Mouse (Mus musculus) E14TG2a.4 (cell line): ENCODE data around the gene Gng13.

Source experiments
- H3K27me3 ChIP-seq: 2 replicates; pipeline ENCODE4 v1.6.1; 2014; ENCODE audit warnings: low read length, control low read depth; ENCODE audit not compliant: insufficient read depth
- H3K36me3 ChIP-seq: 2 replicates; pipeline ENCODE4 v1.6.1; 2014; ENCODE audit warnings: low read length, control low read depth; ENCODE audit not compliant: insufficient read depth
- H3K4me1 ChIP-seq: replicated peaks from 2 replicates; pipeline ENCODE4 v1.6.1; 2014; ENCODE audit warnings: low read depth, low read length, control low read depth
- H3K4me3 ChIP-seq: replicated peaks from 2 replicates; pipeline ENCODE4 v1.5.1; 2014; ENCODE audit warnings: mild to moderate bottlenecking, low read length
- H3K9me3 ChIP-seq: 2 replicates; pipeline ENCODE4 v1.6.1; 2014; ENCODE audit warnings: low read length, control low read depth
- CTCF ChIP-seq: conservative IDR thresholded peaks from 2 replicates; pipeline ENCODE4 v1.5.1; 2014; ENCODE audit warnings: low read length
- NANOG ChIP-seq: IDR thresholded peaks from 2 replicates; pipeline ENCODE4 v1.6.1; 2014; ENCODE audit warnings: borderline replicate concordance, low read length, mixed read lengths
- POU5F1 ChIP-seq: IDR thresholded peaks from 2 replicates; pipeline ENCODE4 v1.6.1; 2014; ENCODE audit warnings: low read length, borderline replicate concordance

The Gng13 gene

GRCm38 (mm10) chr17:25756378-25757242 lies 39.6 kb downstream of the Gng13 start:
- H3K36me3 ChIP-seq, result no peaks in the 10 kb centered on the region
- no peaks in the 10 kb centered on the region for H3K9me3 ChIP-seq
- peaks cover 93% of the 10 kb centered on the region for H3K4me1 ChIP-seq
- 0 out of 2 replicates have a peak overlapping the region, but pooled peaks have one; percentile 39 for H3K4me3 ChIP-seq
- TF ChIP-seq POU5F1 (no peak), CTCF (no peak), NANOG (no peak)
- H3K27me3 ChIP-seq, result 0 out of 2 replicates have a peak, but pooled peaks cover 4% of the 10 kb centered on the region

- H3K4me1 ChIP-seq, result peaks cover 99% of the 10 kb centered on the region
- TF ChIP-seq CTCF (no peak), NANOG (no peak)
- no peaks in the 10 kb centered on the region for H3K36me3 ChIP-seq
- no peaks in the 10 kb centered on the region for H3K9me3 ChIP-seq
- no peak overlapping the region for H3K4me3 ChIP-seq
- H3K27me3 ChIP-seq, result 0 out of 2 replicates have a peak, but pooled peaks cover 4% of the 10 kb centered on the region
Observed at GRCm38 (mm10) chr17:25757691-25758090, 40.7 kb downstream of the Gng13 start.

- Histone ChIP-seq H3K4me1 (peaks cover 89% of the 10 kb centered on the region), H3K36me3 (no peaks in the 10 kb centered on the region), H3K27me3 (no peaks in the 10 kb centered on the region), H3K4me3 (no peak overlapping the region), H3K9me3 (no peaks in the 10 kb centered on the region)
- TF ChIP-seq POU5F1 (no peak), NANOG (no peak), CTCF (no peak)
Observed at GRCm38 (mm10) chr17:25760148-25760547, 43.2 kb downstream of the Gng13 start.

DNA sequence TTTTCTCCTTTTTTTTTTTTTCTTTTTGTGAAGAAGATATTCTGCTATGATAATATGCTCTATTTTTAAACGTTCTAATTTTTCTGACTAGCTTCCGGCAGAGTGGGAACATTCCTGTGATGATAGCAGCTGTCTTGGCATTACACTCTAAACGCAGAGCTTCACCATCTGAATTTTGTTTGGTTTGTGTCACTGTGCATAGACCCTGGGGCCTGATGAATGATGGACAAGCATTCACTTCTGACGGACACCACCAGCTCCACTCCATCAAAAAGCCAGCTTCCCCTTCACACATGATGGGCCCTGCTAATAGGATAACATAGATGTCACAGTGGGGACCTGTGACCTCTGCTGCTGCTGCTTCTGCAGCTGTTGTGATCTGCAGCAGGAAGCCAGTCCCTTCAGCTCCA lies 44.6 kb downstream of the Gng13 start:
- no peak for TF ChIP-seq POU5F1
- TF ChIP-seq NANOG, result no peak
- no peak for TF ChIP-seq CTCF
- Histone ChIP-seq H3K4me3 (no peak overlapping the region), H3K36me3 (no peaks in the 10 kb centered on the region), H3K27me3 (peaks cover under 1% of the 10 kb centered on the region; the same call in 1 of the 2 replicates), H3K4me1 (peaks cover 75% of the 10 kb centered on the region), H3K9me3 (no peaks in the 10 kb centered on the region)

DNA sequence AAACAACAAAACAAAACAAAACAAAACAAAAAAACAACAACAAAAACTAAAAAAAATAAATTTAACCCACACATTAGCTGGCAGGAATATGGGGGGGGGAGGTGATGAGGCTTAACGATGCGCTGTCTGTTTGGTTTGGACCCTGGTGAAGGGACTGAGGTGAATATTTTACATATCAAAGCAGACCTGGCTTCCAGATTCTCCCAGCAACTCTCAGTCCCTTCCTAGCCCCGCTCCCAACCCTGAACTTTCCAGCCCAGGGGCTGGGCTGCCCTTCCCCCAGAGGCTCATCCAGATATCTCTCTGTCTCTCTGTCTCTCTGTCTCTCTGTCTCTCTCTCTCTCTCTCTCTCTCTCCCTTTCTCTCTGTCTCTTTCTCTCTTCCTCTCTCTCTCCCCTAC lies 45.6 kb downstream of the Gng13 start:
- Histone ChIP-seq H3K27me3 (peaks cover 2% of the 10 kb centered on the region; the same call in 1 of the 2 replicates), H3K4me1 (peaks cover 65% of the 10 kb centered on the region), H3K4me3 (no peak overlapping the region), H3K36me3 (no peaks in the 10 kb centered on the region), H3K9me3 (no peaks in the 10 kb centered on the region)
- TF ChIP-seq CTCF, result no peak
- no peak for TF ChIP-seq POU5F1
- TF ChIP-seq NANOG, result no peak

DNA sequence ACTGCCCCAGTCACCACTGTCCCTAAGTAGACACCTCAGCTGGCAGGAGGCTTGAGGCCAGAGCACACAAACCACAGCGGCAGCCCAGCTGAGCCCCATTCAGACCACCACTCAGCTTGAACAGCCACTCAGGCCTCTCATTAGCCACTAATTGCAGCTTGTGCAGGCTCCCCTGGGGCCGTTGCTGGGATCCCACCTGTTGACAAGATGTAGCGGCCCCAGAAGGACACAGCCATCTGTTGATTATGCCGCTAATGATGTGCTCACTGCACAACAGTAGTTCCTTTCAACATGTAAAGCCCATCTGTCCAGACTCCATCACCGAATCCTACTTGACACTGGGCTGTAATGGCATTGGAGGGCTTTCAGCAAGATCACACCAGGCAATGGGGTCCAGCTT lies 48.9 kb downstream of the Gng13 start:
- TF ChIP-seq NANOG (no peak), CTCF (no peak)
- Histone ChIP-seq H3K4me1 (peaks cover 33% of the 10 kb centered on the region), H3K36me3 (no peaks in the 10 kb centered on the region), H3K4me3 (no peak overlapping the region), H3K9me3 (no peaks in the 10 kb centered on the region), H3K27me3 (peaks cover 8% of the 10 kb centered on the region; the same call in 1 of the 2 replicates)
